Mouse (Mus musculus) small intestine, adult 2 months (tissue): ENCODE data around the gene Cyp2c23. TPM values are rescaled to one million over a fixed set of nuclear protein-coding genes. Genes with fewer than 3 reads are reported as not detected.

Source experiments
- H3K27ac ChIP-seq: fragments of 200-500 bp; 2 replicates; pipeline ENCODE4 v1.5.1; 2012; ENCODE audit warnings: low read depth, low read length, control low read depth, inconsistent platforms; ENCODE audit not compliant: insufficient read depth
- H3K27me3 ChIP-seq: fragments of 200-500 bp; 2 replicates; pipeline ENCODE4 v1.6.1; 2012; ENCODE audit warnings: mild to moderate bottlenecking, moderate library complexity, low read length, inconsistent platforms; ENCODE audit not compliant: control insufficient read depth, insufficient read depth
- H3K36me3 ChIP-seq: fragments of 200-500 bp; 2 replicates; pipeline ENCODE4 v1.6.1; 2012; ENCODE audit warnings: mild to moderate bottlenecking, low read length, control low read depth, inconsistent platforms; ENCODE audit not compliant: control insufficient read depth, insufficient read depth
- H3K4me1 ChIP-seq: fragments of 200-500 bp; 2 replicates; pipeline ENCODE4 v1.6.1; 2012; ENCODE audit warnings: low read length, inconsistent platforms, mixed read lengths; ENCODE audit not compliant: control insufficient read depth, insufficient read depth, insufficient read length
- H3K4me3 ChIP-seq: fragments of 200-500 bp; 2 replicates; pipeline ENCODE4 v1.5.1; 2012; ENCODE audit warnings: low read depth, mild to moderate bottlenecking, control low read depth, inconsistent platforms, low read length, moderate library complexity
- CTCF ChIP-seq: fragments of 200-500 bp; IDR thresholded peaks from 2 replicates; pipeline ENCODE4 v1.5.1; 2012; ENCODE audit warnings: low read depth, mild to moderate bottlenecking, control low read depth, inconsistent platforms, low read length, moderate library complexity, mixed read lengths; ENCODE audit not compliant: insufficient replicate concordance, insufficient read length; ENCODE audit errors: extremely low read depth
- POLR2A ChIP-seq: fragments of 200-500 bp; IDR thresholded peaks from 2 replicates; pipeline ENCODE4 v1.6.1; 2012; ENCODE audit warnings: low read depth, mild to moderate bottlenecking, control low read depth, inconsistent platforms, low read length, moderate library complexity
- WGBS: fragments of 180-500 bp; shearing (Covaris S2); methylation state at CpG from one replicate; pipeline ENCODE4 v1.1.7; 2018; 5-methylcytosine and 5-hydroxymethylcytosine counted together
- polyA plus RNA-seq: library from polyadenylated mRNA; depleted of rRNA; stranded (reverse); fragments of >200 nt; gene quantifications from 2 replicates; pipeline ENCODE4 v1.2.3, GENCODE M21; 2012

Cyp2c23 gene
- polyA plus RNA-seq, 1 experiment, result 0.71 TPM

DNA sequence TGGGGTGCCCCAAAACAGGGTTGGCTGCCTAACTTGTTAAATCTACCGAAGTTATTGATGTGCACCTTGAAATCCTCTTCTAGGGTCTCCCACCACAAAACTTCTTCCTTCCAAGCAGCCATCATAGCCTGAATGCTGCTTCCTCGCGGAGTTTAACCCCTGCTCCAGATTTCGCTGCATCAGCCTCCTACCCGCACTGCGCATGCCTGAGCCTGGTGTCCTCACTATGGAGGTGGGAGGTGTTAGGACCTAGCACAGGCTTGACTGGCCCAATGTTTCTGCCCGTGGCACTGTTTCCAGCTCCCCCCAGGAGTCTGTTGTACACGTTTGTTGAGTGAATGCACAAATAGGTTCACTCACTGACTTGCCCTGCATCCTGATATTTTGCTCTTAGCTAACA, 38.6 kb downstream of the Cyp2c23 start:
- TF ChIP-seq POLR2A (no peak), CTCF (no peak)
- 82% methylated on average over 8 of the region's 8 CpGs for WGBS

DNA sequence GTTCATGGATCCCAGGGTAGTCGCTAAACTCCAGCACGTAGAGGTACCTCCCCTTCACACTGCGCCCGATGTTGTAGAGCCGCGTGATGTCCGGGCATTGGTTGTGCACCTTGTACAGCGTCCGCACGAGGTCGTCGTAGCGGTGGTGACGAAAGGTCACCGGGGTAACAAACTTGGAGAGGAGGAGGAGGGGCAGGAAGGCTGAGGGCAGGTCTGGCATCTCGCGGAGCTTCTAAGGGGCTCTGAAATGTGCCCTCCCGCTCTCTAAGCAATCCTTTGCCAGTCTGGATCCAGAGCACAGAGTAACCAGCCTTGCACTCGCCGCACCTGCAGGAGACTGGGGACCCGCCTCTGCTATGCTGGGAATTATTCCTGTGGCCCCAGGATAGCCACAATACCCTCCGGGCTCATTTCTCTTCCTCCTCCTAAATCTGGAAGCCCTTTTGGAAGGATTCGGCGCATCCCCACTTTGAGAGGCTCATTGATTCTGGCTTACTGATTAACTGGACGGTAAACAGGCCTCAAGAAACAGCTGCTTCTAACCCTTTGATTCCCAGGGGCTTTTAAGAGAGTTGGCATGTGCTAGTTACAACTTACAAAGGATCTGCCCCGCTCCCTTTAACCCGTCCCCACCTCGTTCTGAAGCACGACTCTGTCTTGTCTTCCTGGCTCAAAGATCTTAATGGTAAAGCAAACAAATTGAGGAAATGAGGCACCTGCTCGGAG, 42.8 kb downstream of the Cyp2c23 start, which contains the start of gene Cpn1:
Cpn1 (minus strand) TSS at position 488 of the 726 bp plus-strand sequence.
- 9% methylated on average over 30 of the region's 30 CpGs for WGBS
- peak within 1 kb of the TSS; percentile 52 for H3K4me3 ChIP-seq
- H3K27ac ChIP-seq, result no peak within 1 kb of the TSS
- H3K27me3 ChIP-seq, result no peaks in the 10 kb centered on the region
- 0 out of 2 replicates have a peak, but pooled peaks cover 2% of the 10 kb centered on the region for H3K4me1 ChIP-seq
- H3K36me3 ChIP-seq, result no peaks in the 10 kb centered on the region
- TF ChIP-seq CTCF (peak; percentile 34; the same call in 1 of the 2 replicates), POLR2A (no peak)

More for the DNA sequence above, 38.6 kb downstream of the Cyp2c23 start:
- Histone ChIP-seq H3K27me3 (no peaks in the 10 kb centered on the region), H3K36me3 (no peaks in the 10 kb centered on the region), H3K27ac (no peak overlapping the region), H3K4me3 (no peak overlapping the region), H3K4me1 (0 out of 2 replicates have a peak, but pooled peaks cover 2% of the 10 kb centered on the region)

DNA sequence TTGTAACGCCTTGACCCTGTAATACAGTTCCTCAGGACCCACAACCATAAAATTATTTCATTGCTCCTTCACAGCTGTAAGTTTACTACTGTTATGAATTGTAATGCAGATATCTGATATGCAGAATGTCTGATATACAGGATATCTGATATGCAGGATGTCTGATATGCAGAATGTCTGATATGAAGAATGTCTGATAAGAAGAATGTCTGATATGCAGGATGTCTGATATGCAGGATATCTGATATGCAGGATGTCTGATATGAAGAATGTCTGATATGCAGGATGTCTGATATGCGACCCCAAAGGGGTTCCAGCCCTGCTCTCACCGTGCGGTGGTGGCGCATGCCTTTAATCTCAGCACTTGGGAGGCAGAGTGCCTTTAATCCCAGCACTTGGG, 47.0 kb downstream of the Cyp2c23 start:
- 87% methylated on average over 5 of the region's 5 CpGs for WGBS
- no peak overlapping the region for H3K4me3 ChIP-seq
- no peak for TF ChIP-seq POLR2A
- no peak for TF ChIP-seq CTCF

DNA sequence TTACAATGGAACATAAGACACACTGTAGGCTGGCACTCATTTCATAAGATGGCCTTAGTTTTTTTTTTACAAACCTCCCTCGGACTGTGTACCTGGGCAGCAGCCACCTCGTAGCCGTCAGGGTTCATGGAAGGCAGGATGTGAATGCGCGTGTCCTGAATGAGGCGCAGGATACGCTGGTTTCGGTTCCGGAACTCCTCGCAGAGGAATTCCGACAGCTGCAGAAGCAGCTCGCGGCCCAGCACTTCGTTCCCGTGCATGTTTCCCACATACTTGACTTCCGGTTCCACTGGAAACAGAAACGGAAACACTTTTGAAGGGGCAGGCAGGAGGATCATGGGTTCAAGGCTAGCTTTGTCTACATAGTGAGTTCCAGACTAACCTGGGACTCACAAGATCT, 48.3 kb downstream of the Cyp2c23 start:
- Histone ChIP-seq H3K4me3 (no peak overlapping the region), H3K27me3 (no peaks in the 10 kb centered on the region), H3K27ac (no peak overlapping the region), H3K4me1 (peaks cover 4% of the 10 kb centered on the region), H3K36me3 (no peaks in the 10 kb centered on the region)
- TF ChIP-seq CTCF (no peak), POLR2A (no peak)
- 94% methylated on average over 17 of the region's 17 CpGs for WGBS

More for the DNA sequence above, 47.0 kb downstream of the Cyp2c23 start:
- Histone ChIP-seq H3K27me3 (no peaks in the 10 kb centered on the region), H3K27ac (no peak overlapping the region), H3K36me3 (no peaks in the 10 kb centered on the region), H3K4me1 (peaks cover 3% of the 10 kb centered on the region)

DNA sequence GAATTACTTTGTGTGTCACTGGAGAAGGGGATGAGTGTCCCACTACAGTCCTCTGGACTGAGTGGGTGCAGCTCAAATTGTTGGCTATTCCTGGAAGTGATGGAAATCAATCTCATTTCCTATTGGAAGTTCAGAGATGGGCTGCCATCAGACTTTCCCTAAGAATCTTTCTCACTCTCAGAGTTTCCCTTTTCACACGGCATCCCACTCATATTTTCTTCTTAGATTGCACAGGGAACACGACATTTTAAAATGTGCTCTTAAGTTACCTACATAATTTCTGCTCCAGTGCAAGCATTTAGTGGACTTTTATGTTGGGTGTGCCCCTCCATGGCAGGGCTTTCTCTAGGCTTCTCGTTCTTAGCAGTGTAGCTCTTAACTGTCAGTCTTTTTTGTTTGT, 51.2 kb downstream of the Cyp2c23 start:
- no peak for TF ChIP-seq POLR2A
- TF ChIP-seq CTCF, result no peak
- Histone ChIP-seq H3K4me1 (peaks cover 4% of the 10 kb centered on the region), H3K27me3 (no peaks in the 10 kb centered on the region), H3K4me3 (no peak overlapping the region), H3K36me3 (no peaks in the 10 kb centered on the region), H3K27ac (no peak overlapping the region)
- 92% methylated on average over 3 of the region's 3 CpGs for WGBS

DNA sequence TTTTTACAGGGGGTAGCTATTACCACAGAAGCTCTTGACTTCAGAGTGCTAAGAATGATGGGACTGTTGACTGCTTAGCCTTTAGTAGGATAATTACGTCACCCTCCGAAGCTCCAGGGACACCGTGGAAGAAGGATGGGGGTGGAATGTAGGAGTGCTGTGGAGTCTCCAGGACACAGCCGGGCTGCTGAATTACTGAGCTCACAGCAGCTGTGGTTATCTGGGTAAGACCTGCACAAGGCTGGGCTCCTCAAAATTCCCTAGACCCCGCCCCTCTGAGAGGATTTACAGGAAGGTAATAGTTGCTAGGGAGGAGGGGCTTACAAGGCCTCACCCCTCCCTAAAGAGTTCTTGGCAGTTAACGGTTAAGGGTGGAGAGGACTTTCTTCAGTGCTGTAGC, 52.3 kb downstream of the Cyp2c23 start:
- no peaks in the 10 kb centered on the region for H3K36me3 ChIP-seq
- 51% methylated on average over 6 of the region's 6 CpGs for WGBS
- H3K27ac ChIP-seq, result no peak overlapping the region
- no peaks in the 10 kb centered on the region for H3K27me3 ChIP-seq
- no peak overlapping the region for H3K4me3 ChIP-seq
- peaks cover 4% of the 10 kb centered on the region for H3K4me1 ChIP-seq
- TF ChIP-seq CTCF, result no peak
- no peak for TF ChIP-seq POLR2A

DNA sequence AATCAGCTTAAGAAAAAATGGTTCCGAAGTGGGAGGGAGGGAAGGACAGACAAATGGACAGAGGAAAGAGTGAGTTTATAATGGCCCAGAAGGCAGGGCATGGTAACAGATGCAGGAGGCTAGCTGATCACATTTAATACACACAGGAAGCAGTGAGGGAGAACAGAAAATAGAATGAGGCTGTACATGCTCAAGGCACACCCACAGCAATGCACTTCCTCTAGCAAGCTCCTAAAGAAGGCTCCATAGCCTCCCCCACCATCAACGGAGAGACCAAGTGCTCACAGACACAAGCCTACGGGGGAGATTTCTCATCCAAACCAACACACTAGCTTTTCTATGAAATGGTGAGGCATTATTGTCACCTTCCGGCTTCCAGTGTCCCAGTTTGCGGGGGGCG, 54.8 kb downstream of the Cyp2c23 start:
- H3K36me3 ChIP-seq, result no peaks in the 10 kb centered on the region
- peaks cover 4% of the 10 kb centered on the region for H3K4me1 ChIP-seq
- WGBS, result 88% methylated on average over 6 of the region's 6 CpGs
- H3K27ac ChIP-seq, result no peak overlapping the region
- TF ChIP-seq POLR2A (no peak), CTCF (no peak)
- no peak overlapping the region for H3K4me3 ChIP-seq
- H3K27me3 ChIP-seq, result no peaks in the 10 kb centered on the region

DNA sequence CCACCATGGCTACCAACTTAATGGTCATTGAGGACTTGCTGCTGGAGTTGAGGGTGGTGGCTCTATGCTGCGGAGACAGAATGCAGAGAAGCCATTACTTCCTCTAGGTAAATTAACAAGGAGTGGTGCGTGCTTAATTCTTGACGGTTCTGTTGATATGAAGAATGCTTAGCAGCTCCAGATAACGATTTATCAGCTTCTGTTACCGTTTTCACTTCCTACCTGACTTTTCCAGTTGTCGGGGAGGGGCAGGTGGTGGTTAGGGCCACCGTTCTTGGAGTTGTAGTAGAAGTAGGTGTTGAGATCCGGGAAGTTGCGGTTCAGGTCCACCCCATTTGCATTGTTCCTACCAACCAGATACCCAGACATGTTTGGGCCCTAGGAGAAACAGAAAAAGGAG, 55.3 kb downstream of the Cyp2c23 start:
- Histone ChIP-seq H3K27me3 (no peaks in the 10 kb centered on the region), H3K27ac (no peak overlapping the region), H3K36me3 (no peaks in the 10 kb centered on the region), H3K4me1 (peaks cover 4% of the 10 kb centered on the region), H3K4me3 (no peak overlapping the region)
- TF ChIP-seq CTCF, result no peak
- TF ChIP-seq POLR2A, result no peak
- 47% methylated on average over 9 of the region's 9 CpGs for WGBS
